Mouse (Mus musculus) G1E (cell line): ENCODE data around the gene Ago4.

Experiments
- CTCF ChIP-seq: IDR thresholded peaks from 2 replicates; pipeline ENCODE4 v1.5.1; 2012; ENCODE audit warnings: low read depth, low read length, inconsistent platforms, mixed read lengths
- GATA1 ChIP-seq: IDR thresholded peaks from 2 replicates; pipeline ENCODE4 v1.6.1; 2012; ENCODE audit warnings: borderline replicate concordance, low read length, inconsistent platforms, mixed read lengths
- POLR2AphosphoS5 ChIP-seq: IDR thresholded peaks from 2 replicates; pipeline ENCODE4 v1.6.1; 2012; ENCODE audit warnings: low read depth, low read length, inconsistent platforms; ENCODE audit not compliant: insufficient replicate concordance
- TAL1 ChIP-seq: conservative IDR thresholded peaks from 2 replicates; pipeline ENCODE4 v1.6.1; 2012; ENCODE audit warnings: low read depth, low read length, inconsistent platforms, mixed read lengths

GRCm38 (mm10) chr4:126545703-126546102 lies 12.4 kb upstream of the Ago4 start:
- TF ChIP-seq TAL1 (no peak), CTCF (no peak), GATA1 (no peak), POLR2AphosphoS5 (no peak)
